Mouse (Mus musculus): ENCODE measurements around the gene Eif1ad.

Eif1ad gene

GRCm38 (mm10) chr19:5418750-5419466 lies 52.4 kb downstream of the Eif1ad start:
- no peak for DNase-seq (ENCODE audit: low spot score in 2 of 2)

- DNase-seq (ENCODE audit: low spot score in 2 of 2), result no peak
These were observed 53.1 kb downstream of the Eif1ad start for GRCm38 (mm10) chr19:5419630-5420029.

DNA sequence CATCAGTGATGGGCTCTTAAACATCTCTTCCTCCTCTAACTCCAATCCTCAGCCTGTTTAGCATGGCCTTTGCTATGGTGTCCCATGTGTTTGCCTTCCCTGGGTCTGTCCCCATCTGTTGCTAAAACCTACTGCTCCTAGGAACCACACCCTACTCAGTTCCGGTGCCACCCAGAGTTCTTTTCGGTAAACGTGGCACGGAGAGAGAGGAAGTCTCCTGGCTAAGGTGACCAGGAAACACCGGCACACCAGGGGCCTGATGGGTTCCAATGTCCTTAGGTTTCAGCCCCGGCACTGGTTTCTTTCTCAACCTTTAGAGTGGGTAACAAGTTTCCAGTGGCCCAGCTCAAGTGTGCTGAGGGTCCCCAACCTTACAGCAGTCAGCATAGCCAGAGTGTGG lies 54.0 kb downstream of the Eif1ad start:
- no peak for DNase-seq (ENCODE audit: low spot score in 2 of 2)

Data from natural killer cell, adult 2 months (primary cell).